Mouse (Mus musculus): ENCODE measurements at regions not wholly inside any gene's neighbourhood (a gene's known extent, or its start where the extent isn't known, plus 50 kb on each side); places are given as distances from the start of the nearest gene placed in this dataset.

DNA sequence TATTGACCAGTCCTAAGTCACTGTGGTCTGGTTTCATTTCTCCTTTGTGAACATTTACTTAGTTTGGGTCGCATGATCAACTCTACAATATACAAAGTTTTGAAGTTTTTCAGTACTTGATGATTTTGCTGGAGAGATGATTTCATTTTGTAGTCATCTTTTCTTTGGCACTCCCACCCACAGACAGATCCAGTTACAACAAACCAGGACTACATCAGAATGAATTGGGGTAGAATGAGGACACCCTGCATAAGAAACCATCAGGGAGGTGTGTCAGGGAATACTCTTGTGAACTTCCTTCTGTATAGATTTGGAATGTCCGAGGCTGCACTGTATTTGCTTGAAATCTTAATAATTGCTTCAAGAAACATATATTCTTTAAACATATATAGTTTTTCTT lies 59.5 kb upstream of the Mmadhc start:
- TF ChIP-seq CTCF (IDR thresholded peaks at IDR 0.05; ENCODE audit: insufficient read depth, low read length) (no peak), POLR2A (IDR thresholded peaks at IDR 0.05; ENCODE audit: borderline replicate concordance, extremely low read depth, low read depth, low read length) (no peak)

All from lung, adult 2 months (tissue).